Mouse (Mus musculus): ENCODE results near the gene Strada. TPM values are rescaled to one million over a fixed set of nuclear protein-coding genes. Genes with fewer than 3 reads are reported as not detected.

Gene Strada
- polyA plus RNA-seq, 1 experiment from 2014 or later, result 9.9 TPM

- under 1% methylated on average over 46 of the region's 46 CpGs for WGBS
- peak; percentile 97 for DNase-seq (ENCODE audit: low spot score)
These were observed 14.2 kb upstream of the Strada start, which contains the start of gene Ccdc47 for GRCm38 (mm10) chr11:106215927-106216729. Gene Ccdc47 (minus strand): TSS chr11:106216344.

DNA sequence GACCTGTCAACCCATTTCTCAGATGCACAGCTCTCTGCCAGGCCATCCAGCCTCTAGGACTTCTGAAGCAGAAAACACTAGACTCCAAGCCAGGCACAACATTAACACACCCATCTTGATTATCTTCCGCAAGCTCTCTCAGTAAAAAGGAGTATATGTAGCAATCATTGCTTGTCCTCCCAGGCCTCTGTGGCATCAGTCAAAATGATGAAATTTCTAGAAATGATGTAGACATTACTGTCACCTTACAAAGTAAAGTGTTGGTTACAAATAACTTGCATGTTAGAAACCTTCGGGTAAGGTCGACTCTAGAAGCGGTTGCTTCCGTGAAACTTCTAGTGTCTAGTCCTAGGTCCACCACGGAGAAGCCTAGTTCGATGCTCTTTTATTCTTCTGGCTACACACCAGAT lies 13.5 kb upstream of the Strada start:
- peak overlapping the region; percentile 90 for H3K27ac ChIP-seq (replicated peaks)
- peak overlapping the region; percentile 65 for H3K4me2 ChIP-seq (replicated peaks; ENCODE audit: low read depth)

More at GRCm38 (mm10) chr11:106215927-106216729, 14.2 kb upstream of the Strada start, which contains the start of gene Ccdc47:
- Histone ChIP-seq H3K27me3 (ENCODE audit: control insufficient read depth, insufficient read depth, low read length) (no peaks in the 10 kb centered on the region), H3K36me3 (ENCODE audit: control insufficient read depth, insufficient read depth, low read length) (peaks cover 3% of the 10 kb centered on the region), H3K27ac (replicated peaks) (peak within 1 kb of the TSS; percentile 98), H3K9me3 (ENCODE audit: control insufficient read depth, low read length) (no peaks in the 10 kb centered on the region), H3K4me3 (ENCODE audit: low read depth, low read length) (peak within 1 kb of the TSS; percentile 95), H3K4me2 (replicated peaks; ENCODE audit: low read depth) (peak within 1 kb of the TSS; percentile 65), H3K4me1 (replicated peaks; ENCODE audit: control insufficient read depth, insufficient read depth) (peaks cover 4% of the 10 kb centered on the region; the same call in 1 of the 2 replicates), H3K9ac (ENCODE audit: low read length) (peak within 1 kb of the TSS; percentile 97)
- 0 out of 2 replicates have a peak, but pooled peaks have one; percentile 20 for TF ChIP-seq CTCF (IDR thresholded peaks at IDR 0.05; ENCODE audit: low read depth)
- TF ChIP-seq EP300 (optimal IDR thresholded peaks at IDR 0.05), result peak; percentile 38
- peak; percentile 98 for ATAC-seq (ENCODE audit: low FRiP score, low TSS enrichment)

DNA sequence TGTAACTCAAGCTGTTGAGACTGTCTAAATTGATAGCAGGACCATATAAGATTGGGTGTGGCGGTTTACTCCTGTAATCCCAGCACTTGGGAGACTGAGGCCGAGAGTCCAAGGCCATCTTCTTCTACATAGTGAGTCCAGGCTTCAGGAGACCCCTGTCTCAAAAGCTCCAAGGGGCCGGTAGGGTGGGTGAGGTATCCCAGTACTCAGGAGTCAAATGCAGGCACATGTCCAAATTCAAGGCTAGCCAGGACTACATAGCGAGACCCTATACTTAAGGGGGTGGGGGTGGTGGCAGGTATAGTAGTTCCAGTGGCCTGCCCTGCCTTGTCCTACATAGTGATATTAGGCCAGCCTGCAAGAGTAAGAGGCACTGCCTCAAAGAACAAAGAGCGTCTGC lies 12.9 kb upstream of the Strada start:
- peak overlapping the region; percentile 81 for H3K9ac ChIP-seq (ENCODE audit: low read length)
- no peaks in the 10 kb centered on the region for H3K27me3 ChIP-seq (ENCODE audit: control insufficient read depth, insufficient read depth, low read length)
- peak overlapping the region; percentile 95 for H3K4me3 ChIP-seq (ENCODE audit: low read depth, low read length)
- H3K4me2 ChIP-seq (replicated peaks; ENCODE audit: low read depth), result peak overlapping the region; percentile 65
- H3K4me1 ChIP-seq (replicated peaks; ENCODE audit: control insufficient read depth, insufficient read depth), result peaks cover 4% of the 10 kb centered on the region; the same call in 1 of the 2 replicates
- no peak for TF ChIP-seq CTCF (IDR thresholded peaks at IDR 0.05; ENCODE audit: low read depth)
- no peak for TF ChIP-seq EP300 (optimal IDR thresholded peaks at IDR 0.05)
- ATAC-seq (ENCODE audit: low FRiP score, low TSS enrichment) (no peak), DNase-seq (ENCODE audit: low spot score) (no peak)
- peaks cover 8% of the 10 kb centered on the region for H3K36me3 ChIP-seq (ENCODE audit: control insufficient read depth, insufficient read depth, low read length)
- 86% methylated on average over 5 of the region's 5 CpGs for WGBS
- no peaks in the 10 kb centered on the region for H3K9me3 ChIP-seq (ENCODE audit: control insufficient read depth, low read length)
- H3K27ac ChIP-seq (replicated peaks), result no peak overlapping the region

More for the DNA sequence above, 13.5 kb upstream of the Strada start:
- ATAC-seq (ENCODE audit: low FRiP score, low TSS enrichment) (no peak), DNase-seq (ENCODE audit: low spot score) (no peak)
- Histone ChIP-seq H3K4me3 (ENCODE audit: low read depth, low read length) (peak overlapping the region; percentile 95), H3K4me1 (replicated peaks; ENCODE audit: control insufficient read depth, insufficient read depth) (peaks cover 4% of the 10 kb centered on the region; the same call in 1 of the 2 replicates), H3K9me3 (ENCODE audit: control insufficient read depth, low read length) (no peaks in the 10 kb centered on the region), H3K36me3 (ENCODE audit: control insufficient read depth, insufficient read depth, low read length) (peaks cover 6% of the 10 kb centered on the region), H3K9ac (ENCODE audit: low read length) (peak overlapping the region; percentile 81), H3K27me3 (ENCODE audit: control insufficient read depth, insufficient read depth, low read length) (no peaks in the 10 kb centered on the region)
- WGBS, result 9% methylated on average over 7 of the region's 7 CpGs
- TF ChIP-seq CTCF (IDR thresholded peaks at IDR 0.05; ENCODE audit: low read depth) (no peak), EP300 (optimal IDR thresholded peaks at IDR 0.05) (no peak)

DNA sequence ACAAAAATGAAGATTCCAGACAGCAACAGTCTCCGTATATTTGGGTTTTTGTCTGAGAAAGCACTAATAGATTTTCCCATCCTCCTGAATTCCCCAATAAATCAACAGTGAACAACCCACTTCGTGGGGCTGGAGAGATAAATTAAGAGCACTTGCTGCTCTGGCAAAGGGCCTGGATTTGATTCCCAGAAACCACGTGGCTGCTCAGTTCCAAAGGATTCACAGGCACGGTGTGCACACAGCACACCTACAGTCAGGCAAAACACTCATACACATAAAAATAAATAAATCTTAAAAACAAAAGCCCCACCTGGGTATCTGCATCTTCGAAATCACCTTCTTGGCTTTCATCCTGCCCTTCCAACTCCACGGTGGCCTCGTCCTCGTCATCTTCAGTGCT lies 10.8 kb upstream of the Strada start:
- H3K4me1 ChIP-seq (replicated peaks; ENCODE audit: control insufficient read depth, insufficient read depth), result peaks cover 4% of the 10 kb centered on the region; the same call in 1 of the 2 replicates
- DNase-seq (ENCODE audit: low spot score), result no peak
- no peaks in the 10 kb centered on the region for H3K9me3 ChIP-seq (ENCODE audit: control insufficient read depth, low read length)
- H3K27me3 ChIP-seq (ENCODE audit: control insufficient read depth, insufficient read depth, low read length), result no peaks in the 10 kb centered on the region
- H3K36me3 ChIP-seq (ENCODE audit: control insufficient read depth, insufficient read depth, low read length), result peaks cover 20% of the 10 kb centered on the region
- H3K4me3 ChIP-seq (ENCODE audit: low read depth, low read length), result no peak overlapping the region
- WGBS, result 81% methylated on average over 8 of the region's 8 CpGs
- H3K27ac ChIP-seq (replicated peaks), result no peak overlapping the region
- H3K4me2 ChIP-seq (replicated peaks; ENCODE audit: low read depth), result no peak overlapping the region
- TF ChIP-seq CTCF (IDR thresholded peaks at IDR 0.05; ENCODE audit: low read depth), result no peak
- no peak for TF ChIP-seq EP300 (optimal IDR thresholded peaks at IDR 0.05)
- ATAC-seq (ENCODE audit: low FRiP score, low TSS enrichment), result no peak
- no peak overlapping the region for H3K9ac ChIP-seq (ENCODE audit: low read length)

DNA sequence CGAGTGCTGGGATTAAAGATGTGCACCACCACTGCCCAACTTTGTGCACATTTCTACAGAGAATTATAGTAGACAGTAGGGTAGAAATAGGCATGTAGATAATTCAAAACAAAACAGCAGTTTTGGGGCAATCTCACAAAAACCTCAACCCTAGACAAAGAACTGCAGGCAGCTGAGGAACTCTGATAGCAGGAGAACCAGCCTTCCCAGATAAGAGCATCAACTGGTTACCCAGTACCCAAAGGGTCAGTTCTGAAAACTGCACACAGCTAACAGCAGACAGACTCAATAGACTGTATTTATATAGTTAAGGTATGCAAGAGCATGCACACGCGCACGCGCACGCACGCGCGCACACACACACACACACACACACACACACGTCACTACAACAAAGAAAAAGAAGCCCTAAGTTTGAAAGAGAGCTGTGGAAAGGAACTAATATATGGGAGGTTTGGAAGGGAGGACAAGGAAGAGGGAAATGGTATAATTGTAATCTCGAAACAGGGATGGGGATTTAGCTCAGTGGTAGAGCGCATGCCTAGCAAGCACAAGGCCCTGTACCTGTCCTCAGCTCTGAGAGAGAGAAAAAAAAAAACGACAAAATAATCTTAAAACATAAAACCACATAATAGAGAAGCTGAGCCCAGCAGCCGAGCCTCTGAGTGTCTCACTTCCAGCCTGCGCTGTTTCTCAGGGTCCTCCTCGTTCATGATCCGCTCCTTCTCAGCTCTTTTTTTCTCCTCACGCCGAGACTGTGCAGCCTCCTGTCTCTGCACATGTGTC lies 438 bp downstream of the Strada start:
- 89% methylated on average over 19 of the region's 19 CpGs for WGBS
- no peak for DNase-seq (ENCODE audit: low spot score)
- Histone ChIP-seq H3K9ac (ENCODE audit: low read length) (no peak overlapping the region), H3K27ac (replicated peaks) (no peak overlapping the region), H3K36me3 (ENCODE audit: control insufficient read depth, insufficient read depth, low read length) (peaks cover 20% of the 10 kb centered on the region), H3K4me3 (ENCODE audit: low read depth, low read length) (no peak overlapping the region), H3K4me1 (replicated peaks; ENCODE audit: control insufficient read depth, insufficient read depth) (no peaks in the 10 kb centered on the region), H3K27me3 (ENCODE audit: control insufficient read depth, insufficient read depth, low read length) (no peaks in the 10 kb centered on the region), H3K9me3 (ENCODE audit: control insufficient read depth, low read length) (no peaks in the 10 kb centered on the region), H3K4me2 (replicated peaks; ENCODE audit: low read depth) (no peak overlapping the region)
- TF ChIP-seq CTCF (IDR thresholded peaks at IDR 0.05; ENCODE audit: low read depth) (no peak), EP300 (optimal IDR thresholded peaks at IDR 0.05) (no peak)
- ATAC-seq (ENCODE audit: low FRiP score, low TSS enrichment), result no peak

Measured in stomach, postnatal 0 days (tissue).